Mouse (Mus musculus) thymus, adult 2 months (tissue): ENCODE results near the gene Col23a1. TPM values are rescaled to one million over a fixed set of nuclear protein-coding genes. Genes with fewer than 3 reads are reported as not detected.

Experiments
- DNase-seq: peaks from one replicate; pipeline ENCODE4 v3.0.0; 2021
- H3K27ac ChIP-seq: fragments of 200-500 bp; 2 replicates; pipeline ENCODE4 v1.5.1; 2012; ENCODE audit warnings: low read length, control low read depth; ENCODE audit not compliant: control insufficient read depth, insufficient read depth
- H3K27me3 ChIP-seq: fragments of 200-500 bp; 2 replicates; pipeline ENCODE4 v1.6.1; 2012; ENCODE audit warnings: mild to moderate bottlenecking, low read length, moderate library complexity, mixed read lengths; ENCODE audit not compliant: control insufficient read depth, insufficient read depth
- H3K36me3 ChIP-seq: fragments of 200-500 bp; 2 replicates; pipeline ENCODE4 v1.6.1; 2012; ENCODE audit warnings: mild to moderate bottlenecking, low read length, moderate library complexity; ENCODE audit not compliant: control insufficient read depth, insufficient read depth
- H3K4me1 ChIP-seq: fragments of 200-500 bp; replicated peaks from 2 replicates; pipeline ENCODE4 v1.6.1; 2012; ENCODE audit warnings: low read length; ENCODE audit not compliant: control insufficient read depth, insufficient read depth
- H3K4me3 ChIP-seq: fragments of 200-500 bp; 2 replicates; pipeline ENCODE4 v1.5.1; 2012; ENCODE audit warnings: mild to moderate bottlenecking, low read length, control low read depth, moderate library complexity; ENCODE audit not compliant: control insufficient read depth, insufficient read depth
- CTCF ChIP-seq: fragments of 200-500 bp; IDR thresholded peaks from 2 replicates; pipeline ENCODE4 v1.5.1; 2012; ENCODE audit warnings: mild to moderate bottlenecking, control low read depth, low read length, moderate library complexity, borderline replicate concordance; ENCODE audit not compliant: control insufficient read depth, poor library complexity, insufficient read depth; ENCODE audit errors: extremely low read depth
- POLR2A ChIP-seq: fragments of 200-500 bp; IDR thresholded peaks from 2 replicates; pipeline ENCODE4 v1.6.1; 2012; ENCODE audit warnings: mild to moderate bottlenecking, low read length, control low read depth, moderate library complexity; ENCODE audit not compliant: control insufficient read depth, poor library complexity, insufficient read depth; ENCODE audit errors: extremely low read depth
- WGBS: fragments of 180-500 bp; shearing (Covaris S2); methylation state at CpG from one replicate; pipeline ENCODE4 v1.1.7; 2018; 5-methylcytosine and 5-hydroxymethylcytosine counted together
- polyA plus RNA-seq: library from polyadenylated mRNA; depleted of rRNA; stranded (reverse); fragments of >200 nt; gene quantifications from 2 replicates; pipeline ENCODE4 v1.2.3, GENCODE M21; 2012

Gene Col23a1
- polyA plus RNA-seq, 1 experiment: 1.2 TPM

DNA sequence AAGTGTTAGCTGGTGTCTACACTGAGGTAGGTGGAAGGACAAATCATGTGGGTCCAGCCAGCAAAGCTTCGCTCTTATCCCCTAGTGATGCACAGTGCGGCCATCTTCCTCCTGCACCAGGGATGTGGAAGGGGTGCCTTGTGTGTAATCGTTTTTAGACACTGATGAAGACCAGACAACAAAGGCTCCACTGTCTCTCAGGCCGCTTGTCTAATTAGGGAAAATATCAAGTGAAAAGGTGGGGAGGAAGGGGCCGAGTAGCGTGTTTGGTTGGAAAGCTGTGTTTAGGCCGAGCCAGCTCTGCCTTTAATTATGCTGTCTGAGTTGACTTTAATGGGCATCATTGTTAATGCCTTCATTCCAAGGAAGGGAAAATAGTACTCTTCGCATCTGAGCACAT, 116.8 kb downstream of the Col23a1 start:
- 94% methylated on average over 8 of the region's 8 CpGs for WGBS
- TF ChIP-seq CTCF (no peak), POLR2A (no peak)
- Histone ChIP-seq H3K4me1 (no peaks in the 10 kb centered on the region), H3K27me3 (no peaks in the 10 kb centered on the region), H3K4me3 (no peak overlapping the region), H3K36me3 (no peaks in the 10 kb centered on the region), H3K27ac (no peak overlapping the region)
- no peak for DNase-seq

DNA sequence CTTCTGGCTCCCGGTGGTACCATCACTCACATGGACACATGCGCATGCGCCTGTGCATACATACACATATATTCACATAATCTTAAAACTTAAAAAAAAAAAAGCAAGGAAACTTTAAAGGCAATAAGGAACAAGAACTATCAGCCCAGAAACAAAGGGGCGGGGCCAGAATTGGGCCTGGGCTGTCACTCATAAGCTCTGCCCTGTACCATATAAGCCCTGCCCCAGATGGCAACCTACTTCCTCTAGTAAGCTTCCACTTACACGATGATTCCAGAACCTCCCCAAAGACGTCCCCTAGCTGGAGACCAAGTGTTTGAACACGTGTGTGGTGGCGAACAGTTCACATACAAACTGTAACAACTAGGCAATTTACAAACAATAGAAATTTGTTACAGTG, 117.6 kb downstream of the Col23a1 start:
- Histone ChIP-seq H3K4me1 (no peaks in the 10 kb centered on the region), H3K36me3 (no peaks in the 10 kb centered on the region), H3K27me3 (no peaks in the 10 kb centered on the region), H3K4me3 (no peak overlapping the region), H3K27ac (no peak overlapping the region)
- TF ChIP-seq POLR2A (no peak), CTCF (no peak)
- DNase-seq: no peak
- WGBS: 68% methylated on average over 8 of the region's 8 CpGs

DNA sequence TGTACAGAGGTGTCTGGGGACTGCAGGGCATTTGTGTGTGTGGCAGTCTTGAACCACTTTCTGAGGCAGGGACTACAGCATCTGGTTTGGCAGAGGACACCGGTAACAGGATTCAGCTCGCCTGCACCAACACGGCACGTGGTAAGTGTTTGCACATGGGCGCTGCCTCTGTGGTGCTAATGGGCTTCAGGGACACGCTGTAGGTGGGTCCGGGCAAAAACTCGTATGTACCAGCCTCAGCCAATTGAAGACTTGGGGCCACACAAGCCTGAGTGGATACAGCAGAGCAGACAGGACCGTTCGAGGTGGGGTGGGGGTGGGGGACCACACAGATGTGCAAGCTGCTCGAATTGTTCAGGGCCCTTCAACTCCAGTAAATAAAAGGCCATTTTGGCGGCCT, 121.1 kb downstream of the Col23a1 start:
- H3K36me3 ChIP-seq: no peaks in the 10 kb centered on the region
- no peaks in the 10 kb centered on the region for H3K27me3 ChIP-seq
- H3K27ac ChIP-seq: no peak overlapping the region
- no peak overlapping the region for H3K4me3 ChIP-seq
- H3K4me1 ChIP-seq: no peaks in the 10 kb centered on the region
- DNase-seq: no peak
- whole genome bisulfite sequencing: 88% methylated on average over 12 of the region's 12 CpGs
- TF ChIP-seq POLR2A (no peak), CTCF (no peak)

DNA sequence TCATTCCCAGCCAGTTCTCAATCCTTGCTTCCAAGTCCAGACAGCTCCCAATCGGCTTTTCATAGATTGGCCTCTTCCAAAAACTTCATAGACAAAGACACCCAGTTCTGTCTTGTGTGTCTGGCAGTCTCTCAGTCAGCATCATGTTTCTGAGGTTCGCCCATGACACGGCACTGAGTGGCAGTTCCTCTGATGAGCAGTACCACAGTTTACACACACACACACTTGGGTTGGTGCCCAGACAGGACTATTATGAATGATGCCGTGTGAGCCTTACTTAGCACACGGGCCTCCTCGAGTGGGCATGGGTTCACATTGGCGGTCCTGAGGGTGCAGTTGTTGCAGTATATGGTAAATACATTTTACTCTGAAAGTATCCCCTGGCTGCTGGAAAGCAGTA, 124.8 kb downstream of the Col23a1 start:
- TF ChIP-seq CTCF (no peak), POLR2A (no peak)
- H3K27ac ChIP-seq: no peak overlapping the region
- 85% methylated on average over 7 of the region's 7 CpGs for WGBS
- no peaks in the 10 kb centered on the region for H3K36me3 ChIP-seq
- no peaks in the 10 kb centered on the region for H3K4me1 ChIP-seq
- DNase-seq: no peak
- H3K27me3 ChIP-seq: no peaks in the 10 kb centered on the region
- no peak overlapping the region for H3K4me3 ChIP-seq

DNA sequence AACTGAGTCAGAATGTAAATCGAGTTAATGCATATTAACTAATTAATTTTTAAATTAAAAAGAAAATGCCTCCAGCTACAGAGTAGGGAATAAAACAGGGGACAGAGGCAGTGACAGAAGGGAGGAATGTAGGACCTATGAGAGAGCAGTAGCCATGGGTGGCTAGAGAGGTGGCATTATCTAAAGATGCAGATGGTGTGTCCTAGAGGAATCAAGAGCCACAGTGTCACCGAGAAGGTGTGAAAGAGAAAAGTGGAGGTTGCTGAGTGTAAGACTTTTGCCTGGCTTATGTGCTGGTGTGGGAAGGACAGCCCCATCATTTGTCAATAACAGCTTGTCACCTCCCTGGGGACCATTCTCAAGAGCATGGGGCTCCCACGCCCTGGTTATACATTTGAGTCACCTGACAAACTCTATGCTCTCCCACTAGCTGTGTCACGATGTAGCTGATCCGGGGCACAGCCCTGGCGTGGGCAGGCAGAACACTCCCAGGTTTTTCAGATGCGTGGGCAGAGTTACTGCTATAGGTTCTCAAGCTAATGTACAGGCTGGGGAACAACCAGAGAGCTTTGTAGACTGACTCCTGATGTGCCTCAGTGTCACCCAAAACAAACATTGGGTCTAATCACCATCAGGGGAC, 125.4 kb downstream of the Col23a1 start:
- H3K4me1 ChIP-seq: no peaks in the 10 kb centered on the region
- no peaks in the 10 kb centered on the region for H3K36me3 ChIP-seq
- WGBS: 90% methylated on average over 7 of the region's 7 CpGs
- no peak overlapping the region for H3K27ac ChIP-seq
- H3K4me3 ChIP-seq: no peak overlapping the region
- no peaks in the 10 kb centered on the region for H3K27me3 ChIP-seq
- DNase-seq: no peak
- TF ChIP-seq CTCF: no peak
- TF ChIP-seq POLR2A: no peak

DNA sequence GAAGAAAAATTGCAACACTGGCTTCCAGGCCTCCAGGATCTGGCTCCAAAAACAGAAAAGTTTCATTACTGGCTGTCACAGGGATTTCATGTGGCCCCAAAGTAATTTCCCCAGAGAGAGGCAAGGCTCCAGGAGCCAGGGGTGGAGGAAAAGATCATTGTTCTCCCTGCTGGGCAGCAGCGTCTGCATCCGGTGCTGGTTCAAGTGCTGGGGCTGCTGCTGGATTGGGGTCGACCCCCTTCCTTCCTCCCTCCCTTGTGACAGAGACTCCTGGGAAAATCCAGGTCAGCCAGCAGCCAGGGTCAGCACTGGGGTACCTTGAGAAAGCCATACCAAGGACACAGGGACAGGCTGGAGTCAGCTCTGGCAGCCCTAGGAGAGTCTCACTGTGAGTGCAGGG, 129.1 kb downstream of the Col23a1 start:
- no peak for DNase-seq
- H3K4me3 ChIP-seq: no peak overlapping the region
- H3K27ac ChIP-seq: no peak overlapping the region
- no peaks in the 10 kb centered on the region for H3K27me3 ChIP-seq
- no peak for TF ChIP-seq CTCF
- TF ChIP-seq POLR2A: no peak
- whole genome bisulfite sequencing: 36% methylated on average over 3 of the region's 3 CpGs
- H3K4me1 ChIP-seq: no peaks in the 10 kb centered on the region
- no peaks in the 10 kb centered on the region for H3K36me3 ChIP-seq

DNA sequence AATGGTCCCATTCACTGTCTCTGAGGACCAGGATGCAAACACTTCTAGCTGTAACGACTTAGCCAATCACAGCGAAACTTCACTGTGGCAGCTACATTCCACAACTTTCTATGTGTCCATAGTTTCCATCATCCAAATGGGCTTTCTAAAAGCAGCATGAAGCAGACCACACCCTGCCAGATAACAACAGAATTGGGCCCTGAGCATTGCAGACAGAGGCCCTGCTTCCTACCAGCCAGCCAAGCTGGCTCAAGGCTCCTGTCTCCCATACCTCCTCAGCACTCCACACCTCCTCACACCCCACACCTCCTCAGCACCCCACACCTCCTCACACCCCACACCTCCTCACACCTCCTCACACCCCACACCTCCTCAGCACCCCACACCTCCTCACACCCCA, 132.2 kb downstream of the Col23a1 start:
- Histone ChIP-seq H3K36me3 (no peaks in the 10 kb centered on the region), H3K27ac (no peak overlapping the region), H3K4me1 (no peaks in the 10 kb centered on the region), H3K27me3 (no peaks in the 10 kb centered on the region), H3K4me3 (no peak overlapping the region)
- TF ChIP-seq POLR2A: no peak
- no peak for TF ChIP-seq CTCF
- WGBS: 96% methylated on average over 2 of the region's 2 CpGs
- no peak for DNase-seq
